Mouse (Mus musculus): ENCODE results near the gene Col13a1.

Gene Col13a1

DNA sequence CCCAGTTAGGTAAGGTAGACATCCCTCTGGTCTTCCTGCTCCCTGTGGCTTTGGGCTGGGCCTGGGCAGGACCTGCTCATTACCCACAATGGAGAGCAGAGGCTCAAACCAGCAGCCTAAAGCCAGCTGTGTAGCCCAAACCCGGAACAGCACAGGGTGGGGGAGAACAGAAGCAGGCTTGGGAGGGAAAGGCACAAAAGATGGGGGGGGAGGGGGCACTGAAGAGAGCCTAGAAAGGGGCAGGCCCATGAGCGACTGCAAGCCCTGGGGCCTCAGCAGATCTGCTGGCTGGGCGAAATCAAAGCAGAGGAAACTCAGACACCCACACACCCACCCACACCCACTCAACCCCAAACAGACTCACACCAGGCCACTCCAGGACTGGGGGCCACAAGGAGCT, 11.7 kb downstream of the Col13a1 start:
- DNase-seq = no peak

DNA sequence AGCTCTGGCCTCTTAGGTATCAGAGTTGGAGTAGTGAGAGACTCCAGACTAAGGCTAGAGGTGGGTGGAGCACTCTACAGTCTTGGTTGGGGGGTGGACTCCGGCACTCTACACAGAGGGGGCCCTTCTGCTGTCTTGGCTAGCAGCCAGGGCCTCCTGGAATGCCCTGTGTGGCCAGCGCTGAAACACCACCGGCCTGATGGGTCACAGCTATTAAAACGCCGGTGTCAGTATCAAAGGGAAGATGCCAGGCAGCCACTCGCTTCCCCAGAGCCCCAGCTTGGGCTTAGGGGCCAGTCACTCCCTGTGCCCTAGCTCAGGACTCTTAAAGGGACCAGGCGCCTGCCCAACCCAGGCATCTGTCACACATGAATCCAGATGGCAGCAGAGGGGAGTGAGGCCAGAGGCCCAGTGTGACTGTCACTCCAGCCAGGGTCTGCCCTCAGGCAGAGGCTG, 13.5 kb downstream of the Col13a1 start:
- DNase-seq = peak; percentile 14

DNA sequence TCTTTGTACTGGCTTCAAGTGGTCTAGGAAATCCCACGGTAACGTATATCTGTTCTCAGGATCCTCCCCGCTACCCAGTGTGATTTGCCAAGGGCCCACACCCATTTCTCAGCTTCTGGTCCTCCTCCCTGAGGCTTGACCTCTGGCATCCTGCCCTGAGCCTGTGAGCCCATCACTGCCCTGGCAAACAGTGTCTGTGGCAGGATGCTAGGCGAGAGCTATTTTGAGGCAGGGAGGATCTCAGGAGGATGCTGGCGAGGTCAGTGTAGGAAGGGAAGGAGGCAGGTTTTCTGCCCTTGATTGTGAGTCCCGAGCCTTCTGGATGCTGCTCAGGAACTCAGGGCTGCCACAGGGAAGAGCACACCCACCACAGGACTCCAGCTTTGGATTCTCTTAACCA, 22.2 kb downstream of the Col13a1 start:
- peak; percentile 32 for DNase-seq

- no peak for DNase-seq
These were observed 25.0 kb downstream of the Col13a1 start for GRCm38 (mm10) chr10:61953916-61954315.

GRCm38 (mm10) chr10:61949542-61949941, 29.4 kb downstream of the Col13a1 start:
- DNase-seq = no peak

- no peak for DNase-seq
These were observed 34.5 kb downstream of the Col13a1 start for GRCm38 (mm10) chr10:61944386-61944785.

- no peak for DNase-seq
These were observed 35.4 kb downstream of the Col13a1 start for GRCm38 (mm10) chr10:61943480-61943879.

- DNase-seq = no peak
These were observed 36.2 kb downstream of the Col13a1 start for GRCm38 (mm10) chr10:61942719-61943118.

DNA sequence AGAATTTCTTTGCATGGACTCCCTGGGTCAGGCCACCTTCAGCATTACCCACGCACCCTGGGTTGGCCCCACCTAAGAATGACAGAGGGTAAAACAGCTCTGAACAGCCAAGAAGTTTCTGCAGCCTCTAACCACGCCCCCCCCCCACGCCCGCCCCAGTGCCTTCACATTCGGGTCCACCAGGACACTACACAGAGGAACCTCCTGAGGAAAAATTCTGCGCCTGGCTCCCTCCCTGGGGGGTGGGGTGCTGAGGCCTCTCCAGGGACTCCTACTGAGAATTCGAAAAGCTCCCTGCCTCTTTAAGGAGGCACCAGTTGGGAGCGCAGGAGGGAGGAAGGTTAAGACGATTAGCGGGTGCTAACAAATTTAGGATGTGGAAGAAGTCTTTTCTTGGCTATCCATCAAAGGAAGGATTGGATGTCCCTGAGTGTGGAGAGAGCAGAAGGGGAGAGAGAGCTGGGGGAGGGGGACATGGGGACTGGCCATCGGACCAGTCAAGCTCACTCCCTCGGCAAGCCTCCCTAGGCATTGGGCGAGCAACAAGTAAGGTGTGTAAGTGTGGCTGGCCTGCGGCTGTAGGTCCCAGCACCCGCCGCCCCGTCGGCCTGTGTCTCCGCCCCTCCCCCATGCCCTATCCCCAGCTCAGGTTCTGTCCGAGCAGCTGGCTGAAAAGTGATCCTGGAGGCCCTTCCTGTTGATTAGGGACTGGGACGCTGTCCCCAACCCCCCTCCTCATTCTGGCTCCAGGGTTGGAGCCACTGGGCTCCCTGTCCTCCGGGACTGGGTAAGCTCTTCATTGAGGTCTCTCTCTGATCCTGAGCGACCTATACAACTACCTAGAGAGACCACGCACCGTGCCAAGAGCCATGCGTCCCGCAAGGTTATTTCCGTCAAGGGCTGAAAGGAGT, 42.4 kb downstream of the Col13a1 start:
- no peak for DNase-seq

DNA sequence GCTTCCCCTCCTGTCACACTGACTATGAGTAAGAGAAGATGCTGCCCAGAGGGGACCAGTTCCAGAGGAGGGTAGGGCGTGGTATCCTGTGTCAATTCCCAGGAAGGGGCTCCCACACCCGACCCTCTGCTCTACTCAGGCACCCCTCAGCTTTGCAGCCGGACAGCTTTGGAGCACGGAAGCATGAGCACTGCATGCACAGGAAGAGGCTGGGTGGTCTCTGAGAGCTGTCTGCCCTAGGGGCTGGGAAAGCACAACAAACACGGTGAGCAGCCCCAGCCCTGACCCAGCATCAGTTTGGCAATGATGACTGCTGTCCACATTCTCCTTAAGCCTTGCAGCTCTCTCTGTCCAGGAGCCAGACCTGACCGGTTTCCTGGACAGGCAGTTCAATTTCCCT, 47.2 kb downstream of the Col13a1 start:
- DNase-seq = no peak

- no peak for DNase-seq
These were observed 49.0 kb downstream of the Col13a1 start for GRCm38 (mm10) chr10:61929901-61930300.

DNA sequence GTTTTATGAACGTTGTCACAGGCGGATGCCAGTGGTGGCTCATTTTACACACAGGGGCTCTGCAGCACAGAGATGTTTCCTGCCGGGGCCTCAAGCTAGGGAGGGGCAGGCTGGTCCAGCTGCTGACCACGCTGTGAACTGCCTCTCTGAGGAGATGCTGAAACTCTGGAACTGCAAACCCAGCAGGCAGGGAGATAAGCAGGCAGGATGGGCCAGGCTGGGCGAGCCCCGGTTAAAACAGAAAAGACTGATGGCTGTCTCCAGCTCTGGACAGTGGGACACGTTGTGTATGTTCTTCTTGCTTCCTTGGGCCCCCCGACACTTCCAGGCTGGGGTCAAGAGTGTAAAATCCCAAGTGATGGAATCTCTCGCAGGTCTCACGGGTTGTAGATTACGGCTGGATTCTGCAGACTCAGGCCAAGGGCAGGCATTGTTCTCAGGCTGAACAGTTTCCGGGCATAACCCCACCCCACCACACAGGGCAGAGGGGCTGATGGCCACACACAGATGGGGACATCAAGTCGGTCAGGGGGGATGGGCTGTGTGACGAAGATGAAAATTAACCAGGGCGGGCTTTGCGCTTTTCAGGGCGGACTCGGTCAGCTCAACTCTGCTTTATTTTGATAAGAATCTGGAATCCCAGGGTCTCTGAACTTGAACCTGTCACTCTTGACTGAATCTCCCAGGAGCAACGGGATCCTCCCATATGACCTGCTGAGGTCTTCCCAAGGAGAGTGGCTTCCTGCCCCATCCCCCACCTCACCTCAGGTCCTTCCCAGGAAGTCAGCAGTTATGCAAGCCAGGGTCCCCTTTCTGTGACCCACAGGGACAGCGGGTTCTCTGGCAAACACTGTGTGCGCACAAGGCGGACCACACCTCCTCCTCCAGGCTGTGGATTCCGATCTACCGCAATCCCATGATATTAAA, 49.9 kb downstream of the Col13a1 start:
- DNase-seq = no peak

DNA sequence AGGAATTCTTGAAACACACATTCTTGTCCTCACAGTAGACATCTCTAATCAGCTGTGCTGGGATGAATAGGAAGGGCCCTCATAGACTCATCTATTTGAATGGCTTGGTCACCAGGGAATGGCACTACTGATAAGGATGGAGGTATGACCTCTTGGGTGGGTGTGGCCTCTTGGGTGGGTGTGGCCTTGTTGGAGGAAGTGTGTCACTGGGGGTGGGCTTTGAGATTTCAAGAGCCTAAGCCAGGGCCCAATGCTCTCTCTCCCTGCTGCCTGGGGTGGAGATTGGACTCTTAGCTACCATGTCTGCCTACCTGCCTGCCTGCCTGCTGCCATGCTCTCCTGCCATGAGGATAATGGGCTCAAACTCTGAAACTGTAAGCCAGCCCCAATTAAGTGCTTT, 53.2 kb downstream of the Col13a1 start:
- no peak for DNase-seq

- no peak for DNase-seq
These were observed 58.1 kb downstream of the Col13a1 start for GRCm38 (mm10) chr10:61920655-61921365.

DNA sequence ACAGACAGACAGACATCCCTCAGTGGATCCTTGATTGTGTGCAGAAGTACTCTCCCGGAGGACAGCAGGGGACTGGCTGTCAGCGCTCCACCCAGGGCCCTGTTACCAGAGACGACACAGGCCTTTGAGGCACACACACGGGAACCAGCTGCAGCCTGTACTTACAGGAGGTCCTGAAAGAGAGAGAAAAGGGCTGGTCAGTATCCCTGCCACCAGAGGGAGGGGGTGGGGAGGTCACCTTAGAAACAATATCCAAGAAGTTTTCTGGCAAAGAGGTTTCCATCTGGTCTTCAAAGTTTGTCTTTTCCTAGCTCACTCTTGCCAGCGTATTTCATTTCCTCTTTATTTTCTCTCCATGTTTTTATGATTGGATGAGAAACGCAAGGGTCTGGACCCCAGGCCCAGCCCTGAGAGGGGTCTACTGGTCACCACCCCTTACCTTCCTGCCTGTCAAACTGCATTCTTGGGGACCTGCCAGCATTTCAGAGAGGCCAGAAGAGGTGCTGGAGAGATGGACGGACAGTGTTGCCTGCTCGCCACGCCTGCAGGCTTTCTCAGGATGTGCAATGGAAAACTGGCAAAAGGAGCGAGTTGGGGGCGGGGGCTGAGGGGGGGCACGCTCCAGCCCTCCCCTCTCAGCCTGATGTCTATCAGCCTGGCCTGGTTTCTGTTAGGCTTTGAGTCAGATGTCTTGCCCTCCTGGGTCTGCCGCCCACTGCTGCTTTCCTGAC, 58.8 kb downstream of the Col13a1 start:
- no peak for DNase-seq

GRCm38 (mm10) chr10:61919496-61919895, 59.4 kb downstream of the Col13a1 start:
- peak; percentile 18 for DNase-seq

DNA sequence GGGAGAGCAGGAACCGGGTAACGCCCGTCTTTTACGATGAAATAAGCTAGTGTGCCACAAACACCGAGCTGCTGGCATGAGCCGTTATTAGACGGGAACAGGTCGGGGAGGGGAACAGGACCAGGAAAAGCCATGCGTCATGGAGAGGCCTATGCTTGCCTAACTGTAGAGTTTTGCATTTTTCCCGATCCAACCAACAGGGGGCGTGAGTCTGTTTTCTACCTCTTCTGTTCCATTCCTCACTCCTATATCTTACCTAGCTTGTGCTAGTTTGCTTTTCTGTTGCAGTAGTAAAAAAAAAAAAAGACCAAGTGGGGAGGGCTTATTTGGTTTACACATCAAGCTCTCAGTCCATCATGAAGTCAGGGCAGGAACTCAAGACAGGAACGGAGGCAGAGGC, 61.8 kb downstream of the Col13a1 start:
- no peak for DNase-seq

GRCm38 (mm10) chr10:61911770-61912169, 67.1 kb downstream of the Col13a1 start:
- no peak for DNase-seq

GRCm38 (mm10) chr10:61909004-61909403, 69.9 kb downstream of the Col13a1 start:
- DNase-seq = no peak

DNA sequence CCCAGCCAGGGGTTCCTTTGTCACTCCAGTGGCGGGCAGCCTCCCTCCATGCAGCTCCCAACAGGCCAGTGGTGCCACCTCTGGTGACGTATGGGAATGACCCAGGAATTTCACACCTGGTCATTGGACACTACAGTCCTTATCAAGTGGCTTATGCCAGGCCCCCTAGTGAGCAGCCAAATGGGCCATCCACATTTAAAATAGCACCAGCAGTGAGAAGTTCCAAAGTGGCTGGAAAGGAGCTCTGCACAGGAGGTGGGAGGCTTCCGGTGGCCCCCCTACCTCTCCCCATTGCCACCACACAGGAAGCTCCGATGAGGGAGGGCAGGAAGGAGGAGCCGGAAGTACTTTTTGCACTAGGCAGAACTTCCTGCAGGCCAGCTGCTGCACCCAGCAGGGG, 72.7 kb downstream of the Col13a1 start:
- DNase-seq = no peak

GRCm38 (mm10) chr10:61905308-61905707, 73.6 kb downstream of the Col13a1 start:
- DNase-seq = no peak

- no peak for DNase-seq
These were observed 80.8 kb downstream of the Col13a1 start for GRCm38 (mm10) chr10:61898116-61898515.
